Mouse (Mus musculus): ENCODE data around the gene Enpp1. TPM values are rescaled to one million over a fixed set of nuclear protein-coding genes. Genes with fewer than 3 reads are reported as not detected.

Gene Enpp1
- polyA plus RNA-seq, 1 experiment: not detected

- H3K27ac ChIP-seq (ENCODE audit: insufficient read depth, low read depth, low read length): no peak overlapping the region
- TF ChIP-seq POLR2A (IDR thresholded peaks at IDR 0.05; ENCODE audit: insufficient read depth, low read depth, low read length) (no peak), CTCF (IDR thresholded peaks at IDR 0.05; ENCODE audit: insufficient read depth, low read depth, low read length) (no peak)
- no peak overlapping the region for H3K4me3 ChIP-seq (ENCODE audit: insufficient read depth, low read depth, low read length)
- WGBS: 72% methylated on average over 4 of the region's 4 CpGs
- H3K4me1 ChIP-seq (ENCODE audit: control insufficient read depth, insufficient read depth, low read length): no peaks in the 10 kb centered on the region
These were observed 121.4 kb downstream of the Enpp1 start for GRCm38 (mm10) chr10:24590546-24590945.

DNA sequence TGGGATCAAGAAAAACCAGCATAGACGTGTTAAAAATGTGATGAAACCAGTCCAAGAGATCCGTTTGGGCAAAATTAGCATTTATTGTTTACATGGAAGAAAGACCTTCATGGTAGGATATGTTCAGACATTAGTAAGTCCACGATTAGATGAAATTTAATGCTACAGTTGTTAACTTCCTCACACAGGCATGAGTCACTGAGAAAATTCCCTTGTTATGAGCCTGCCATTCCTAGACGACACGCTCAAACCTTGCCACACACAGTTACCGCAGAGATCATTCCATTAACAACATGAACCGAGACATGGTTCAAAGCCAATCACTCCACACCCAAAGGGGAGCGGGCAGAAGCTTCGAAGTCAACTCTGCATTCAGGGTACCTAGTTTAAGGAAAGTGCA lies 122.7 kb downstream of the Enpp1 start:
- 94% methylated on average over 9 of the region's 9 CpGs for WGBS
- TF ChIP-seq POLR2A (IDR thresholded peaks at IDR 0.05; ENCODE audit: insufficient read depth, low read depth, low read length) (no peak), CTCF (IDR thresholded peaks at IDR 0.05; ENCODE audit: insufficient read depth, low read depth, low read length) (no peak)
- Histone ChIP-seq H3K4me3 (ENCODE audit: insufficient read depth, low read depth, low read length) (no peak overlapping the region), H3K27ac (ENCODE audit: insufficient read depth, low read depth, low read length) (no peak overlapping the region), H3K4me1 (ENCODE audit: control insufficient read depth, insufficient read depth, low read length) (no peaks in the 10 kb centered on the region)

DNA sequence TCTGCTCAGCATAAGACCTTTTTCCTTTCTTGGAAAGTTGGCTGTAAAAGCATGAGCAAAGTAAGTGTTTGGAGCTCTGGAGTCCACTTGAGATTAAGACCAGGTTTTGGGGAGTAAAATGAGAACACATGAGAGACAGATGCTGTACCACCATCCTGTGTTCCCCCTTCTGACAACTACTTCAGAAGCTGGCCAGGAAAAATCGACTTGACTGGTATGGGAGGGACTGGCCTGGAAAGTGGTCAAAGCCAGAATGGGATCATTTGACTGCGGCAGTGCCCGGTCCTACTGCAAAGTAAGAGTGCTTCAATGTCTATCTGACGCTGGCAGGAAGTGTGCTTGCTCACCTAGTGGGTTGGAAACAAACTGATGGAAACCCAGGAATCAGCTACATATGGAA lies 123.1 kb downstream of the Enpp1 start:
- H3K4me1 ChIP-seq (ENCODE audit: control insufficient read depth, insufficient read depth, low read length): no peaks in the 10 kb centered on the region
- H3K27ac ChIP-seq (ENCODE audit: insufficient read depth, low read depth, low read length): no peak overlapping the region
- no peak overlapping the region for H3K4me3 ChIP-seq (ENCODE audit: insufficient read depth, low read depth, low read length)
- TF ChIP-seq POLR2A (IDR thresholded peaks at IDR 0.05; ENCODE audit: insufficient read depth, low read depth, low read length) (no peak), CTCF (IDR thresholded peaks at IDR 0.05; ENCODE audit: insufficient read depth, low read depth, low read length) (no peak)
- 85% methylated on average over 4 of the region's 4 CpGs for WGBS

Other genes with a start within 250 kb of the Enpp1 start
- gene Ccn2, start 116.7 kb downstream of the Enpp1 start, polyA plus RNA-seq (2012; ENCODE audit: insufficient read depth, insufficient read length, low replicate concordance, missing spikeins): not detected in 2 replicates
- not detected in 2 replicates for gene Enpp3, start 130.7 kb upstream of the Enpp1 start, polyA plus RNA-seq (2012; ENCODE audit: insufficient read depth, insufficient read length, low replicate concordance, missing spikeins)
- not detected in 2 replicates for gene Med23, start 157.8 kb upstream of the Enpp1 start, polyA plus RNA-seq (2012; ENCODE audit: insufficient read depth, insufficient read length, low replicate concordance, missing spikeins)
- not detected in 2 replicates for gene Arg1, start 215.3 kb upstream of the Enpp1 start, polyA plus RNA-seq (2012; ENCODE audit: insufficient read depth, insufficient read length, low replicate concordance, missing spikeins)